Mouse (Mus musculus) brain, embryonic 14.5 days (tissue): ENCODE data around the gene Limch1.

Source experiments
- CTCF ChIP-seq: fragments of 200-500 bp; IDR thresholded peaks from 2 replicates; pipeline ENCODE4 v1.5.1; 2012; ENCODE audit warnings: inconsistent platforms, mild to moderate bottlenecking, moderate library complexity, borderline replicate concordance; ENCODE audit not compliant: insufficient read depth, insufficient read length; ENCODE audit errors: extremely low read depth
- POLR2A ChIP-seq: fragments of 200-500 bp; IDR thresholded peaks from 2 replicates; pipeline ENCODE4 v1.6.1; 2012; ENCODE audit warnings: mild to moderate bottlenecking, inconsistent platforms, borderline replicate concordance; ENCODE audit not compliant: poor library complexity, insufficient read depth, insufficient read length, severe bottlenecking; ENCODE audit errors: extremely low read depth

DNA sequence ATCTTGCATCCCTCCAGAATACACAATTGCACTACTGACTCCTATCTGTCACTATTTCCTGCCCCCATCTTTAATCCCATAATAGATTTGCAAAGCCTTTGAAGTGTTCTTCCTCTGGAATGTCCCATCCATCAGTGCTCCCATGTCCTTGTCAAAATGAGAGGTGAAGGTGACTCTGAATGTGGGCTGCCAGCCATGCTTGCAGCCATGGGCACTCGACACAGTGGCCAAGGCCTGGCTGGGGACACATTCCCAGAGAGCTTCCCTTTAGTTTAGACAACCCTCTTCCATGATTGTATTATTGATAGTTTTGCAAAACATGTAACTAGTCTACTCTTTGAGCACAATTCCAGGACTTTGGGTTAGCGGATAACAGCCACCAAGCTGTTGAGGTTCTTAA lies 96.3 kb downstream of the Limch1 start:
- TF ChIP-seq CTCF (no peak), POLR2A (no peak)
